Comparison of ENCODE assay signal across 13 mouse cellular contexts in genomic region chr5:122343768-122344167, GRCm38 (mm10). TPM values are rescaled to one million over a fixed set of nuclear protein-coding genes. Genes with fewer than 3 reads are reported as not detected.
DNase-seq lines count a peak whose midpoint lies in the region; ATAC-seq lines count a peak whose summit lies in the region.
"Had no signal": no experiment of that assay in that cellular context is flagged by ENCODE, and none has a peak within 500 bp of the region (broad histone marks: within the 10 kb centered on the region; RNA-seq: fewer than 3 reads in every experiment).

No protein-coding gene starts in this region.

- no peaks in the 10 kb centered on the region for H3K27me3 ChIP-seq in kidney, embryonic 15.5 days
- H3K27me3 ChIP-seq: limb, embryonic 15.5 days; lung, embryonic 15.5 days had no signal

- no peak for ATAC-seq in kidney, embryonic 15.5 days (replicated peaks; ENCODE audit: low FRiP score)
- ATAC-seq in megakaryocyte, adult 5-6 weeks (ENCODE audit: poor library complexity, severe bottlenecking) = peak; percentile 73
- ATAC-seq: forebrain, embryonic 16.5 days had no signal

- no peak overlapping the region for H3K27ac ChIP-seq in kidney, embryonic 15.5 days
- H3K27ac ChIP-seq: limb, embryonic 15.5 days; lung, embryonic 15.5 days had no signal

- H3K36me3 ChIP-seq in kidney, embryonic 15.5 days = no peaks in the 10 kb centered on the region
- H3K36me3 ChIP-seq: limb, embryonic 15.5 days; lung, embryonic 15.5 days had no signal

- WGBS in kidney, embryonic 15.5 days = 56% methylated on average over 7 of the region's 7 CpGs

- H3K9ac ChIP-seq in kidney, embryonic 15.5 days = no peak overlapping the region
- H3K9ac ChIP-seq: limb, embryonic 15.5 days; lung, embryonic 15.5 days had no signal

- no peaks in the 10 kb centered on the region for H3K9me3 ChIP-seq in kidney, embryonic 15.5 days (replicated peaks)
- H3K9me3 ChIP-seq: limb, embryonic 15.5 days; lung, embryonic 15.5 days had no signal

- peak; percentile 38 for DNase-seq in kidney, adult 9 months
- peak; percentile 19 for DNase-seq in thymus, postnatal 25 days
- no peak for DNase-seq in thymus, adult 18-20 months
- no peak for DNase-seq in layer of hippocampus, postnatal 14 days (ENCODE audit: low spot score in 2 of 2)
- no peak for DNase-seq in ovary, postnatal 14 days (ENCODE audit: low spot score)
- no peak for DNase-seq in layer of hippocampus, adult 9-11 months

- no peak overlapping the region for H3K4me3 ChIP-seq in kidney, embryonic 15.5 days (replicated peaks)
- H3K4me3 ChIP-seq: limb, embryonic 15.5 days; lung, embryonic 15.5 days; myocyte had no signal

- H3K4me2 ChIP-seq in kidney, embryonic 15.5 days = no peak overlapping the region
- H3K4me2 ChIP-seq: limb, embryonic 15.5 days; lung, embryonic 15.5 days; midbrain, embryonic 11.5 days had no signal

- H3K4me1 ChIP-seq in kidney, embryonic 15.5 days = no peaks in the 10 kb centered on the region
- H3K4me1 ChIP-seq: limb, embryonic 15.5 days; lung, embryonic 15.5 days had no signal

RNA-seq across cellular contexts. Expression of gene Rad9b, which starts 10.3 kb away (rescaled TPM):
- 9.6 and 11.9 TPM in 2 replicates for polyA plus RNA-seq in kidney, embryonic 15.5 days (2015; fragmentation: Nextera tagmentation; extraction: Ambion mirVana)
- 0.82 and 1.6 TPM in 2 replicates for total RNA-seq in megakaryocyte, adult 5-6 weeks (2015)
- 1.5 and 2.6 TPM in 2 replicates for total RNA-seq in megakaryocyte, adult 5-6 weeks (2017)
- total RNA-seq in layer of hippocampus, postnatal 14 days (2021) = 1 to 10 TPM; 3.9 to 4.1 TPM

RNA-seq across cellular contexts. Expression of gene Vps29, which starts 10.4 kb away (rescaled TPM):
- polyA plus RNA-seq in kidney, embryonic 15.5 days (2015; fragmentation: Nextera tagmentation; extraction: Ambion mirVana) = 218 and 230 TPM in 2 replicates
- 131 and 151 TPM in 2 replicates for total RNA-seq in megakaryocyte, adult 5-6 weeks (2015)
- 83.5 and 101 TPM in 2 replicates for total RNA-seq in megakaryocyte, adult 5-6 weeks (2017)
- 100 to 1,000 TPM; 219 to 224 TPM for total RNA-seq in layer of hippocampus, postnatal 14 days (2021)

RNA-seq across cellular contexts. Expression of gene Gpn3, which starts 27.9 kb away (rescaled TPM):
- polyA plus RNA-seq in kidney, embryonic 15.5 days (2015; fragmentation: Nextera tagmentation; extraction: Ambion mirVana) = 69.7 and 74.6 TPM in 2 replicates
- total RNA-seq in megakaryocyte, adult 5-6 weeks (2015) = 27.0 and 32.5 TPM in 2 replicates
- 18.5 and 19.7 TPM in 2 replicates for total RNA-seq in megakaryocyte, adult 5-6 weeks (2017)
- 10 to 100 TPM; 26.8 to 27.2 TPM for total RNA-seq in layer of hippocampus, postnatal 14 days (2021)

RNA-seq across cellular contexts. Expression of gene Fam216a, which starts 28.4 kb away (rescaled TPM):
- polyA plus RNA-seq in kidney, embryonic 15.5 days (2015; fragmentation: Nextera tagmentation; extraction: Ambion mirVana) = 57.6 and 63.6 TPM in 2 replicates
- total RNA-seq in megakaryocyte, adult 5-6 weeks (2015) = 7.2 and 7.6 TPM in 2 replicates
- total RNA-seq in megakaryocyte, adult 5-6 weeks (2017) = 9.4 and 10.5 TPM in 2 replicates
- 10 to 100 TPM; 75.9 to 80.7 TPM for total RNA-seq in layer of hippocampus, postnatal 14 days (2021)

RNA-seq across cellular contexts. Expression of gene Arpc3, which starts 47.9 kb away (rescaled TPM):
- 131 and 169 TPM in 2 replicates for polyA plus RNA-seq in kidney, embryonic 15.5 days (2015; fragmentation: Nextera tagmentation; extraction: Ambion mirVana)
- total RNA-seq in megakaryocyte, adult 5-6 weeks (2015) = 319 and 422 TPM in 2 replicates
- 1,374 and 1,550 TPM in 2 replicates for total RNA-seq in megakaryocyte, adult 5-6 weeks (2017)
- 100 to 1,000 TPM; 300 to 318 TPM for total RNA-seq in layer of hippocampus, postnatal 14 days (2021)

Comparison
In these comparisons a context has a peak if more than half of its experiments do, and no peak if none do; other contexts are left out.
1. DNase-seq: peak in kidney, adult 9 months (single experiment) and thymus, postnatal 25 days (single experiment); none in thymus, adult 18-20 months (0 of 2), layer of hippocampus, postnatal 14 days (0 of 2), ovary, postnatal 14 days (single experiment) and layer of hippocampus, adult 9-11 months (single experiment).